Mouse (Mus musculus): ENCODE measurements around the gene Tceal1. TPM values are rescaled to one million over a fixed set of nuclear protein-coding genes. Genes with fewer than 3 reads are reported as not detected.
"Not testable (repeated sequence)": the region's sequence is repeated elsewhere in the genome, so short reads cannot be mapped to it uniquely, and the experiment has no call there.

Tceal1 gene
- polyA plus RNA-seq (2015; fragmentation: Nextera tagmentation; extraction: Ambion mirVana), result 17.2 and 18.7 TPM in 2 replicates

DNA sequence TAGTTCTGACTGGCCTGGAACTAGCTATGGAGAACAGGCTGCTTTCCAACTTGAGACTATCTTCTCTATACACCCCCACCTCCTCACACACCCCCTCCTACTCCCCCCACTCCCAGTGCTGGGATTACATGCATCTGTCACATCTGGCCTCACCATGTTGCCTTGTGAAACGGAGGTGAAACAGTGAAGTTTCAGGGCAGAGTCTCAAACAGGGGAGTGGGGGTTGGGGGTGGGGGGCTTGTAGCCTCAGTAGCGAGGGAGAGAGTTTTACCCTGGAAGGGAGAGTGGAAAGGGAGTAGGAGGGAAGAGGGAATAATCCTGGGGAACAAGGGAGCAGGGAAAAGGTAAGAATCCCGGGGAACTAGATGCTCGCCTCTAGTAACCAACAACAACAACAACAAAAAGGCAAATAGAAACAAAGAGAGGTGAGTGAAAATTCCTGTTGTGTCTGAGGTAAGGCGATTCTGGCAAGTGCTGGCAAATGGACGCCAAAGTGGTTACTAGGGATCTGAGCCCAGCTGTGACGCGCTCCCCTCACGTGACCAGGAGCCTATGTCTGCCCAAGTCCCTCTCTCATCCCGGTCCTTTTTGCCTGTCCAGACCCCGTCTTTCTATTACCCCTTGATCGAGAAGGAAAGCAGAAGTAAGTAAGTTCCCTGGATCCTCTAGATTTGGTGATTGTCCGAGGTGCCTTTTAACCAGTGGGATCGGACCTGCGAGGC, at the start of gene Tceal1:
Gene Tceal1, plus strand, starts transcription at position 537 of the 722 bp plus-strand sequence.
- peak within 1 kb of the TSS; percentile 50 for H3K4me3 ChIP-seq
- H3K9ac ChIP-seq, result peak within 1 kb of the TSS; percentile 75
- no peaks in the 10 kb centered on the region for H3K36me3 ChIP-seq (ENCODE audit: poor library complexity, severe bottlenecking)
- H3K9me3 ChIP-seq (replicated peaks), result no peaks in the 10 kb centered on the region
- peak; percentile 95 for ATAC-seq
- WGBS, result 16% methylated on average over 15 of the region's 15 CpGs
- H3K4me2 ChIP-seq, result peak within 1 kb of the TSS; percentile 62
- no peaks in the 10 kb centered on the region for H3K27me3 ChIP-seq
- no peaks in the 10 kb centered on the region for H3K4me1 ChIP-seq
- H3K27ac ChIP-seq, result peak within 1 kb of the TSS; percentile 87

GRCm38 (mm10) chrX:136666281-136666706, 41.5 kb upstream of the Tceal1 start:
- H3K27ac ChIP-seq, result no peak overlapping the region
- no peaks in the 10 kb centered on the region for H3K4me1 ChIP-seq
- no peaks in the 10 kb centered on the region for H3K9me3 ChIP-seq (replicated peaks)
- 45% methylated on average over 12 of the region's 20 CpGs for WGBS
- H3K36me3 ChIP-seq (ENCODE audit: poor library complexity, severe bottlenecking), result no peaks in the 10 kb centered on the region
- no peaks in the 10 kb centered on the region for H3K27me3 ChIP-seq
- H3K4me2 ChIP-seq, result peak overlapping the region; percentile 63
- peak overlapping the region; percentile 50 for H3K4me3 ChIP-seq
- H3K9ac ChIP-seq, result peak overlapping the region; percentile 69
- peak; percentile 88 for ATAC-seq

DNA sequence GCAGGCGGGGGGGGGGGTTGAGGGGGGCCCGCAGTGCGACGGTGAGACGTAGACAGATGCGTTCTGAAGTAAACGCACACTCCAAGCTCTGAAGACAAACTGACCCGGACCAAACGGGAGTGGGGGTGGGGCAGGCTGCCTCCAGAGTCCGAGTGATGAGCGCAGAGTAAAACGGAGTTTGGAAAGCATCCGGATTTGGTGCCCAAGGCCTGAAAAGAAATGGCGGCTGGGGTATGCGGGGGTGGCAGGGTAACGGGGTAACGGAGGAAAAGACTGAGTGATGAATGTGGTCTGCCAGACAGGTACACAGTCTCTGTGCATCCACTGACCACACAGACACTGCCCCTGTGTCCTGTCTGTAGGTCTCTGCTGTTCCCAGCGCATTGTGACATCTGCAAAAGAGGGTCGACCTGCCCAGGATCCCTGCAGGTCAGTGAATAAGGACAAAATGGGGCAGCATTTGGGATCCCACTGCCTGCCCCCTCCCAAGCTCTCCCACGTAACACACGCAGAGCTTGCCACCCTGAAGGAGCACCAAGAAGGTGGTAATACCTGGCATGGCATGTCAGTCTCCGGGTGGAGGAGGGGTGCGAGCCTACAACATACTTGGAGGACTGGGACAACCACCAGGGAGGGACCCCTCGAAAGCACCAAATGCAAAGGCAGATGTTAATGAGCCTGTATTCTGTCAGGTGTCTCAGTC, 40.9 kb upstream of the Tceal1 start:
- Histone ChIP-seq H3K4me3 (peak overlapping the region; percentile 50), H3K4me2 (peak overlapping the region; percentile 63), H3K9ac (peak overlapping the region; percentile 69)
- WGBS, result 18% methylated on average over 18 of the region's 24 CpGs
- H3K4me1 ChIP-seq; H3K27me3 ChIP-seq; H3K27ac ChIP-seq; H3K9me3 ChIP-seq (replicated peaks); H3K36me3 ChIP-seq (ENCODE audit: poor library complexity, severe bottlenecking): not testable (repeated sequence)
- ATAC-seq, result peak; percentile 80

DNA sequence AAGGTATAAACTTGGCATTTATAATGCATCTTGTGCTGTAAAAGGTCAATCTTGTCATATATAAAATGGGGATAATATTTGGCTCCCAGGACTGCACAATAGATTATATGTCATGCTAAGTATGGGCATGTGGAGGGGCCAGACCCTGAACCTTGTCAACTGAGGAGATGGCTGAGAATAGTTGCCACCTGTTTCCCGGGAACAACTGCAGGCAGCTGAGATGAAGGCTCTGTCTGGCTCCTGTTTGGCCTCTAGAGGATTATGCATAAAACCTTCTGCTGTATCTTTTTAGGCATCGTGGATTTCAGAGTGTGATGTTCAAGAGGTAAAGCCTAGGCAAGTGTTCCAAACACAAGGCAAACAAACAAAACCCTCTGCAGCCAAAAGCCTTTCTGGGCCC, 39.0 kb upstream of the Tceal1 start:
- ATAC-seq, result no peak
- H3K27me3 ChIP-seq, result no peaks in the 10 kb centered on the region
- no peak overlapping the region for H3K27ac ChIP-seq
- no peak overlapping the region for H3K4me2 ChIP-seq
- no peaks in the 10 kb centered on the region for H3K4me1 ChIP-seq
- no peak overlapping the region for H3K9ac ChIP-seq
- H3K36me3 ChIP-seq (ENCODE audit: poor library complexity, severe bottlenecking), result no peaks in the 10 kb centered on the region
- no peaks in the 10 kb centered on the region for H3K9me3 ChIP-seq (replicated peaks)
- no peak overlapping the region for H3K4me3 ChIP-seq
- WGBS, result 61% methylated on average over 2 of the region's 2 CpGs

DNA sequence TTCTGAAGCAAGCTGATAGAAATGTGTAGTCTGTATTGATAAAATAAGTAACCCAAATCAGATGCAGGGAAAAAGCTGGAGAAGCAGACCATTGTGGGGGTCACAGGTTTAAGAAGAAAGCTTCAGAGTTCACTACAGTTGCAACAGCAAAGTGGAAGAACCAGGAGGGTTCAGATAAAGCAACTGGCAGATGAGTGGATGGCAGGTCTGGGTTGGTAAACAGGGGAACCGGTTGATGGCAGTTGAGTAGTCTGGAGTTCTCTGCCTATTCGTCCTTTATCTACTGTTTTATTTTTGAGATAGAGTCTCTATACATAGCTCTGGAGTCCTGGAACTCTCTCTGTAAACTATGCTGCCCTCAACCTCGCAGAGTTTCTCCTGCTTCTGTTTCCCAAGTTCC, 26.8 kb upstream of the Tceal1 start:
- 68% methylated on average over 3 of the region's 3 CpGs for WGBS

GRCm38 (mm10) chrX:136691606-136692293, 16.0 kb upstream of the Tceal1 start:
- not testable (repeated sequence) for H3K9me3 ChIP-seq (replicated peaks); H3K9ac ChIP-seq; H3K27me3 ChIP-seq; H3K36me3 ChIP-seq (ENCODE audit: poor library complexity, severe bottlenecking); H3K4me2 ChIP-seq; H3K4me3 ChIP-seq; H3K4me1 ChIP-seq
- peak overlapping the region; percentile 40; the same call in 1 of the 2 replicates for H3K27ac ChIP-seq
- 29% methylated on average over 3 of the region's 3 CpGs for WGBS
- peak; percentile 89 for ATAC-seq

More for the DNA sequence above, 26.8 kb upstream of the Tceal1 start:
- no peak overlapping the region for H3K4me3 ChIP-seq
- no peak overlapping the region for H3K27ac ChIP-seq
- H3K4me1 ChIP-seq, result no peaks in the 10 kb centered on the region
- no peaks in the 10 kb centered on the region for H3K9me3 ChIP-seq (replicated peaks)
- no peak for ATAC-seq
- H3K9ac ChIP-seq, result no peak overlapping the region
- H3K27me3 ChIP-seq, result no peaks in the 10 kb centered on the region
- H3K4me2 ChIP-seq, result no peak overlapping the region
- H3K36me3 ChIP-seq (ENCODE audit: poor library complexity, severe bottlenecking), result no peaks in the 10 kb centered on the region

- no peak overlapping the region for H3K4me2 ChIP-seq
- H3K9me3 ChIP-seq (replicated peaks), result no peaks in the 10 kb centered on the region
- H3K4me1 ChIP-seq, result peaks cover 6% of the 10 kb centered on the region; the same call in 1 of the 2 replicates
- H3K4me3 ChIP-seq, result no peak overlapping the region
- H3K27ac ChIP-seq, result 0 out of 2 replicates have a peak overlapping the region, but pooled peaks have one; percentile 19
- no peaks in the 10 kb centered on the region for H3K27me3 ChIP-seq
- H3K9ac ChIP-seq, result no peak overlapping the region
- ATAC-seq, result no peak
- H3K36me3 ChIP-seq (ENCODE audit: poor library complexity, severe bottlenecking), result no peaks in the 10 kb centered on the region
- 53% methylated on average over 4 of the region's 4 CpGs for WGBS
Measured at GRCm38 (mm10) chrX:136692294-136692675, 15.5 kb upstream of the Tceal1 start.

GRCm38 (mm10) chrX:136693196-136693595, 14.6 kb upstream of the Tceal1 start:
- Histone ChIP-seq H3K27me3 (no peaks in the 10 kb centered on the region), H3K36me3 (ENCODE audit: poor library complexity, severe bottlenecking) (no peaks in the 10 kb centered on the region), H3K27ac (no peak overlapping the region), H3K4me1 (peaks cover 6% of the 10 kb centered on the region; the same call in 1 of the 2 replicates), H3K4me2 (no peak overlapping the region), H3K9me3 (replicated peaks) (no peaks in the 10 kb centered on the region), H3K4me3 (no peak overlapping the region), H3K9ac (no peak overlapping the region)
- WGBS, result 91% methylated on average over 5 of the region's 5 CpGs
- no peak for ATAC-seq

DNA sequence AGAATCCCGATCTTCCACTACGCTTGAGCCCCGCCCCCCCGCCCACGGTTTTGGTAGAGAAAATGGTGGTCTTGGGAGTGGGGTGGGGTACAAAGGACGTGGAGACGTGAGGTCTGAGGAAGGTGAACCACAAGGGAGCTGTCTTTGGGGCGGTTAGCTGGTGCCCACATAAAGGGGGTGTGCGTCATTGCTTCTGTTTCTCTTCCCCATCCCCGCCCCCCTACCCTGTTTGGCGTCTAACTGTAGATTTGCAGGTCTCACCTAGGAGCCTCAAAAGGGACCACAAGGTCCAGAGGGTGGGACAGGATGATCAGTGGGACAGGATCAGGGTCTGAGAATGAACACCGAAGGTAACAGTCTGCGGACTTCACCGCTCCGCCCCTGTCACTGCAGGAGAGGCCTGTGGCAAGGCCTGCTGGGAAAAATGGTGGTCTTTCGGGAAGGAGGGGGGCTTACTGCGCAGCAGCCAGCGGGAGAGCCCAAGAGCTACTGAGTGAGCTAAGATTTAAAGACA, 443 bp downstream of the Tceal1 start:
- peak overlapping the region; percentile 62 for H3K4me2 ChIP-seq
- H3K4me1 ChIP-seq, result no peaks in the 10 kb centered on the region
- no peaks in the 10 kb centered on the region for H3K27me3 ChIP-seq
- peak overlapping the region; percentile 50 for H3K4me3 ChIP-seq
- WGBS, result 14% methylated on average over 18 of the region's 18 CpGs
- H3K27ac ChIP-seq, result peak overlapping the region; percentile 87
- H3K9me3 ChIP-seq (replicated peaks), result no peaks in the 10 kb centered on the region
- ATAC-seq, result peak; percentile 93
- peak overlapping the region; percentile 75 for H3K9ac ChIP-seq
- no peaks in the 10 kb centered on the region for H3K36me3 ChIP-seq (ENCODE audit: poor library complexity, severe bottlenecking)

GRCm38 (mm10) chrX:136708782-136709181, 1.0 kb downstream of the Tceal1 start:
- Histone ChIP-seq H3K36me3 (ENCODE audit: poor library complexity, severe bottlenecking) (no peaks in the 10 kb centered on the region), H3K27ac (peak overlapping the region; percentile 87), H3K4me2 (peak overlapping the region; percentile 62), H3K4me3 (peak overlapping the region; percentile 50), H3K27me3 (no peaks in the 10 kb centered on the region), H3K9ac (peak overlapping the region; percentile 75), H3K4me1 (no peaks in the 10 kb centered on the region), H3K9me3 (replicated peaks) (no peaks in the 10 kb centered on the region)
- 24% methylated on average over 14 of the region's 14 CpGs for WGBS
- peak; percentile 31 for ATAC-seq

GRCm38 (mm10) chrX:136714742-136715474, 7.1 kb downstream of the Tceal1 start:
- H3K4me1 ChIP-seq; H3K9ac ChIP-seq; H3K9me3 ChIP-seq (replicated peaks); H3K4me2 ChIP-seq; H3K4me3 ChIP-seq; H3K36me3 ChIP-seq (ENCODE audit: poor library complexity, severe bottlenecking); H3K27me3 ChIP-seq: not testable (repeated sequence)
- H3K27ac ChIP-seq, result peak overlapping the region; percentile 31
- ATAC-seq, result peak; percentile 89
- 23% methylated on average over 3 of the region's 3 CpGs for WGBS
